Mouse (Mus musculus): ENCODE results near the gene Ube2q2. TPM values are rescaled to one million over a fixed set of nuclear protein-coding genes. Genes with fewer than 3 reads are reported as not detected.
"Not testable (repeated sequence)": the region's sequence is repeated elsewhere in the genome, so short reads cannot be mapped to it uniquely, and the experiment has no call there.

Gene Ube2q2
- total RNA-seq, 2 experiments from 2014 or later, result 29.2 to 31.4 TPM

- no peak for DNase-seq
Observed at GRCm38 (mm10) chr9:55241863-55242685, 93.4 kb downstream of the Ube2q2 start.

DNA sequence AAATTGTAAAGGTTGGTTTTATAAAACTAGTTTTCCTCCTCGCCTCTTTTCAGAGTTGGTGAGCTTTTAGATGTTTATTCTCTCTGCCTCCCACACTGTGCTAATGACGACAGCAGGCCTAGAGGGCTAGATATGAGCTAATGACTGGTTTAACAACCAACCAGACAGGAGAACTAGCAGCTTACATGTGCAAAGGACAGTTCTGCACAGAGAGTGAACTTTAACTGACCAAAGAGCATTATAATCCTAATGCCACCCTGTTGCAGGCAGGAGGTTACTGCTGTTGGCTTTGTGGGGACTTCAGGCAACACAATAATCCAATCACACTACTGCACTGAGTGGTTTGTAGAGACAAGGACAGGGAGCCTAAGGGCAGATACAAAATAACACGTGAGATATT lies 94.6 kb downstream of the Ube2q2 start:
- no peak for DNase-seq

DNA sequence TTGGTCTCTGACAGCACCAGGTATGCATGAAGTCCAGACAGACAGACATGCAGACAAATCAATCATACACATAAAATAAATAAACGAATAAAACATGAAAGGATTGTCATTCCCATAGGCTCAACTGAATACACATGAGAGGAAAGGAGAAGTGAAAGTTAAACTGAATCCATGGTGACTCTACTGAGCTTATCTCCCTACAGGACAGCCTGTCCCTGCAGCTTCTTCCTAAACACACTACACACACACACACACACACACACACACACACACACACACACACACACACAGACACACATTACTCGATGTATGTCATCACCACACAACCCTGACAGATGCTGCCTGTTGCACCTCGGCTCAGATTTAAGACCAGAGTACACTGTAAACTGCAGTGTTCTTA lies 95.4 kb downstream of the Ube2q2 start:
- DNase-seq, result no peak

- DNase-seq, result not testable (repeated sequence)
Observed at GRCm38 (mm10) chr9:55245057-55245750, 96.5 kb downstream of the Ube2q2 start.

DNA sequence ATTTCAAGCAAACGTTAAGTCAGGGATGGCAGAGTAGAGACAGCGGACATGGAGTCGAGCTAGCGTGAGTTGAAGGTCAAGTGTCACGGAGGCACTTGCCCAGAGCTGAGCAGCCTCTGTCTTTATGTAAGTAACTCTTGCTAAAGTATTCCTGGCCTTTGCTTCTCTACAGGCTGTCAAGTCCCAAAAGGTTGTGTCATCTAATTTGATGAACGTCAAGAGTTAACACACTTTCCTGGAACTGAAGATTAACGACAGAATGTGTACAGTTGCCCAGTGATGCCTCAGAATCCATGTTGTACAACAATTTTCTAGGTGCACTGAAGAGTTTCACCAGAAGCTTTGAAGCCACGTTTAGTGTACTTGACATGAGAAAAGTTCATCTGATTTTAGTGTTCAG lies 97.8 kb downstream of the Ube2q2 start:
- DNase-seq, result no peak

DNA sequence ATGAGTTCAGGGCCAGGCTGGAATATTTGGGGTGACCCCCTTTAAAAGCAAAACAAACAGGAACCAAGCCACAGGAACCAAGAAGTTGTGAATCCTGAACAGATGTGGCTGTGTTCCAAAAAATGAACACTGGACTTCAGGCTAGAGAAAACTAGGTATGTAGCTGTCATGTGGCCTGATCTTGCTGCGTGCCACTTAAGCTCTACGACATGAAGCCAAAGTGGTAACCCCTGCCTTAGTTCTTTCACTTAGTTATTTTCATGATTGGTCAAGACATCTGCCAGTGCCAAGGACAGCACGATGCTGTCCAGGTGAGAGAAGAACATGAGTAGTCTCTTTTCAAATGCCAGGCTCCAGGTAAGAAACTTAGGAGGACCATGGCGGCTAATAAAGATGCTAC lies 98.3 kb downstream of the Ube2q2 start:
- no peak for DNase-seq

GRCm38 (mm10) chr9:55248465-55248864 lies 99.8 kb downstream of the Ube2q2 start:
- no peak for DNase-seq

GRCm38 (mm10) chr9:55250595-55251247 lies 102.1 kb downstream of the Ube2q2 start:
- no peak for DNase-seq

- DNase-seq, result peak; percentile 25
Observed at GRCm38 (mm10) chr9:55252097-55252496, 103.4 kb downstream of the Ube2q2 start.

- DNase-seq, result no peak
Observed at GRCm38 (mm10) chr9:55253849-55254248, 105.2 kb downstream of the Ube2q2 start.

DNA sequence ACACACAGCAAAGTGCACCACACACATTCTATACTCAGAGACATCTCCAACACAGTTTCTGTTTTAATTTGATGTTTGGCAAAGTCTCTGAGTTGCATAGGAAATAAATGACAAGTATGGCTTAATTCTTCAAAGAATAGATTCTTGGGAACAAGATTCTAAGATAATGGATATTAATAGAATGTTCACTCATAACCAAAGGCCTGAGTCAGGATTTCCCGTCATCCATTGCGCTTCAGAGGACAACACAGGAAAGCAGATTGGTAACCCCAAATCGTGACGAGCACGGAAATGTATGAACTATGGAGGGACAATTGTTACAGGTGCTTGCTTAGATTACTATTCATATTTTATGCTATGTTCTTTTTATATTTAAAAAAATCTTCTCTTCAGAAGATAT lies 106.4 kb downstream of the Ube2q2 start:
- no peak for DNase-seq

- DNase-seq, result no peak
Observed at GRCm38 (mm10) chr9:55255604-55256003, 107.0 kb downstream of the Ube2q2 start.

- DNase-seq, result no peak
Observed at GRCm38 (mm10) chr9:55257105-55257504, 108.5 kb downstream of the Ube2q2 start.

Other genes with a start within 250 kb of the Ube2q2 start
- 1 to 10 TPM; 1.9 to 2.2 TPM for gene Hykk, start 231.6 kb upstream of the Ube2q2 start, total RNA-seq (2021)
- gene Psma4, start 198.1 kb upstream of the Ube2q2 start, total RNA-seq (2021), result 100 to 1,000 TPM; 158 to 161 TPM
- not detected for gene AY074887, start 197.9 kb upstream of the Ube2q2 start, total RNA-seq (2021)
- not detected for gene Chrna5, start 168.0 kb upstream of the Ube2q2 start, total RNA-seq (2021)
- under 1 TPM; 0.07 to 0.12 TPM for gene Chrna3, start 122.3 kb upstream of the Ube2q2 start, total RNA-seq (2021)
- gene Chrnb4, start 100.1 kb upstream of the Ube2q2 start, total RNA-seq (2021), result under 1 TPM in 1 of 2 experiments, not detected in 1; 0.09 TPM
- 10 to 100 TPM; 33.7 to 33.8 TPM for gene Fbxo22, start 60.1 kb downstream of the Ube2q2 start, total RNA-seq (2021)
- gene Nrg4, start 178.0 kb downstream of the Ube2q2 start, total RNA-seq (2021), result 1 to 10 TPM in 1 of 2 experiments, under 1 TPM in 1; 0.71 to 1.2 TPM
- gene Tmem266, start 178.1 kb downstream of the Ube2q2 start, total RNA-seq (2021), result under 1 TPM; 0.83 TPM